Mouse (Mus musculus): ENCODE results near the gene Klf11.
"Not testable (repeated sequence)": the region's sequence is repeated elsewhere in the genome, so short reads cannot be mapped to it uniquely, and the experiment has no call there.

Gene Klf11

DNA sequence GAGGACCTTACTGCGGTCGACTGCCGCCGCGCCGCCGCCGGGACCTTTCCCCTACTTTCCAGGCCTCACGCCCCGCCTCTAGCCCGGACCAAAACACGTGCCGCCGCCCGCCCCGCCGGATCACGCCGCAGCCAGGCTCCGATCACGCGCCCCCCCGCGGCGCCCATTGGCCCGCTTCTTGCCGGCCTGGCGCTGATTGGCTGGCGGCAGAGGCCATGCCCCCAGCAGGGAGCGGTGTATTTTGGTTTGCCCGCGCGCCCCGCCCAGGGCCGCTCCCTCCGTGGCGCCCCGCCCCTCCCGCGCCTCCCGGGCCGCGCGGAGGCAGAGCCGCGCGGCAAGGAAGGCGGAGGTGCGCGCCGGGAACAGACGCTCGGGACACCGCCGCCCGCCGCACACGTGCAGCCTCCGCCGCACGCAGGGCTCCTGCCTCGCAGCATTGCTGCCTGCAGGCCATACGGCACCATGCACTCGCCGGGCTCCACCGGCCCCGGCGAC lies at the start of gene Klf11:
Gene Klf11, plus strand, starts transcription at position 212 of the 495 bp plus-strand sequence.
- DNase-seq (ENCODE audit: low read depth, low spot score), result peak; percentile 88

DNA sequence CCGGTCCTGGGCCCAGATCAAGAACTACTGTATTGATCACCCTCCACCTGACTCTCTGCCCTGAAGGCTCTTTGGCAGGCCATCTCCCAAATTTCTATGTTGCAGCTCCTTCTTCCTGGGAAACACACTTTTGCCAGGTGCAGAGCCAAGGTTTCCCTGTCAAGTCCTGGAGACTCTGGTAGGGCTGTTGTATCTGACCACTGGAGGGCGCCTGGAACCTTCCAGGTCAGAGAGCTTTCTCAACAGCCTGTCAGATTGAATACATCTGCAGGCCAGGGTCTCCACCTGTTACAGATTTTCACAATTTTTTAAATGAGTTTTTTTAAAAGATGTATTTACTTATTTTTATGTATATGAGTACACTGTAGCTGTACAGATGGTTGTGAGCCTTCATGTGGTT lies 47.8 kb upstream of the Klf11 start:
- DNase-seq (ENCODE audit: low read depth, low spot score), result no peak

DNA sequence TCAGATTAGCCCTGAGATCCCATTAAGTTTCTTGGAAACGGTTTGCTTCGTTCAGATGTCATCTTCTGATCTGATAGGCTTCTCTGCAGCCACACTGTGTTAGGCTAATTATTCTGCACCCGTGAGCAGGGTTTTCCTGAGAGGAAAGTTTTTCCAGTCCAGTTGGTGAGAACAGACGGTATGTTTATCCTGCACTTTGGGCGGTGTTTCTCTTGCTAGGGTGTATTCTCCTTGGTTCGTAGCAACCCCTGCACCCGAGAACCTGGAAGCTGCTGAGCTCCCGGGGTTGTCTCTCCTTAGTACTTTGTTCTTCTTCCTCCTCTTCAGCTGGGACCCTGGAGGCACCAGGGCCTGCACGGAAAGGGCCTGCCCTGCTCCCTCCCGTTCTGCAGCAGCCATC lies 44.9 kb upstream of the Klf11 start:
- no peak for DNase-seq (ENCODE audit: low read depth, low spot score)

DNA sequence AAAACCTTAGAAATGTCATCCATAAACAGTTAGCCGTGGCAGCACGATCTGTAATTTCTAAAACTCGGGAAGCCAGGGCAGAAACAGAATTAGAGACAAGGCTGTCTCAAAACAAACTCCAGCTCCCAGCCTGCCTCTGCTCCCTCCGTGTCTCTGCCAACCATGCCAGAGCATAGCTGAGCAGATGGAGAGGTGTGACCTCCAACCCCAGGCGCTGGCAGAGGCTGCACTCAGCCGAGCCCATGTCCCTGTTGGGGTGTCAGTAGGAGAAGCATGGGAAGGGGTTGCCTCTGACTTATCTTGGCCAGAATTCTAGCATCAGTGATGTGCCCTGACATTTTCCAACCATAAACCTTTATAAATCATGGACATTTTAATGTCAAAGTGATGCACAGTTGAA lies 38.5 kb upstream of the Klf11 start:
- no peak for DNase-seq (ENCODE audit: low read depth, low spot score)

DNA sequence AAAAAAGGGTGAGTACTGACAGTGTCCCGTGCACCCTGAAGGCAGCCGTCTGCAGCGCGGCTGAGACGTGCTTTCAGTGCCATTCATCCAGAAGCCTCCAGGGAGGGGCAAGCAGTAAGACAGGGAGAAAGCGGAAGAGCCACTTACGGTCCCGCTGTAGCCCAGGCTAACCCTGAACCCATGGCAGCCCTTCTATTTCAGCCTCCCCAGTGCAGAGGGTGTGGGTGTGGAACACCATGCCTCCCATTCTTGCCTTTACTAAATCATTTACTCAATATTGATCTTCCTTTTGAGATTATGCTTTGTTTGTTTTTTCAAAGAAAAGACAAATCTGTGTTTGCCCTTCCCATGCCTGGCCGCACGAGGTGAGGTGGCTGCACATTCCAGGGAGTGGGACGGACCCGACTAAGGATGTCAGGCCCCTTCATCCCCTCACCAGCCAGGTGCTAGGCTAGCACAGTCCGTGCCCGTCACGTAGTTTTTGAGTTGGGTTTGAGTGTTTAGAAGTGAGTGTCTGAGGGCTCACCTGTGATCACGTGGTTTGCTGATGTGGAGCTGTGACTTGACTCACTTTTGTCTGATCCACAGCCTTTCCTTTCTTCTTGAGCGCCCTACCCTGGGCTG lies 36.5 kb upstream of the Klf11 start:
- no peak for DNase-seq (ENCODE audit: low read depth, low spot score)

DNA sequence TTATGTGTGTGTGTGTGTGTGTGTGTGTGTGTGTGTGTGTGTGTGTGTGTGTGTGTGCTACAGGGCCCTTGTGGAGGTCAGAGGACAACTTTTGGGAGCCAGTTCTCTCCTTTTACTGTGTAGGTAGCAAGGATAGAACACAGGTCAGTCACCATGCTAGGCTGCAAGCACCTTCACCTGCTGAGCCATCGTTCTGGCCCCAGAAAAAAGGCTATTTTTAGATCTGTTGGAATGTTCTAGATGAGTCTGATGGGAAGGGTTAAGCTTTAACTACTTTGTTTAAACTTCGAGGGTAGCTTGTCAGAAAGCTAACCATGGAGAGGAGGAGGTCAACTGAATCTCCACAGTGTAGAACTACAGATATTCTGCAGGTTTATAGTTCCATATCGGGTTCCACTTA lies 35.9 kb upstream of the Klf11 start:
- no peak for DNase-seq (ENCODE audit: low read depth, low spot score)

DNA sequence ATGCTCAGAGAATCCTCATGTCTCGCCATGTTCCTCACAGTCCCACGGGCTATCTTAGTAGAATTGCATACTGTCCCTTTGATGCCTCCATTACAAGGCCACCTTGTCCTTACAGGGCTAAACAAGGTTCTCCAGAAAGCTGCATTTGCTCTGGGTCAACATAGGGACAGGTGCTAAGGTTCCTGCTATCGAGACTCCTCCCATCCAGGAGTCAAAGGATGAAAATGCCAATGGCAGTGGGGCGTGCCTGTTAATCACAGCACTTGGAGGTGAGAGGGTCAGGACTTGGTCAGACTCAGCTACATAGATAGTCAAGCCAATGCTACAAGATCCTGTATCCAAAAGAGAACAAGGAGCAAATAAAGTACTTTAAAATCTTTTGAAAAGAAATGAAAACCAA lies 31.6 kb upstream of the Klf11 start:
- no peak for DNase-seq (ENCODE audit: low read depth, low spot score)

DNA sequence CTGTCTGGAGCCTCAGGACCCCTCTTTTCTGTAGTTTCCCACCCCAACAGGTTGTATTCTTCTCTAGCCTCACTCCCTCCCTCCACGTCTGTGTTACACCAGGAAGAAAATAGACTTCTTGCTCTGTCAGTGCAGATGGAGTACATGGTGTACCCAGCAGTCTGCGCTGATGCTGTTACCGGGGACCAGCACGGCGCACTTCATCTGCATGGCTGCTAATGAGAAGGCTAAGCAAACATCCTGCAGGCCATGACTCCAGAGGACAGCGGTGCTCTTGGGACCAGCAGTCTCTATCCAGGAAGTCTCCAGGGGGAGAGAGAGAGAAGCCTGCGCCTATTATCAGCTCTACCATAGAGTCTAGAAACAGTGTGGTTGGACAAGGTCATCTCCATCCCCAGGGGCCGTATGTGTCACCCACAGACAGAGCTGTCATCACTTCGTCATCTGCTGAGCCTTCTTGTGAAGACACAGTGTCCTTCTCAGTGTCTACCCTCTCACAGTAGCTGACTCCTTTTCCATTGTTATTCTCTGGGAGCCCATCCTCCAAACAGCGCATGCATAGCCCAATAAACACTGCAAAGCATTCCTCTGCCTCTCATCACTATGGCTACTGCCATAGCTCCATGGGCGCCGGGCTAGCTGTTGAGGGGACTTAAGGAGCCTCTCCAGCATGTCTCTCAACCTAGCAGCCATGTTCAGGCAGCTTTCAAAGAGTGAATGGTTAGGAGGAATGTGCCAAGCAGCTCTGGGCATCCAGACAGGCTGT lies 27.4 kb upstream of the Klf11 start:
- DNase-seq (ENCODE audit: low read depth, low spot score), result no peak

DNA sequence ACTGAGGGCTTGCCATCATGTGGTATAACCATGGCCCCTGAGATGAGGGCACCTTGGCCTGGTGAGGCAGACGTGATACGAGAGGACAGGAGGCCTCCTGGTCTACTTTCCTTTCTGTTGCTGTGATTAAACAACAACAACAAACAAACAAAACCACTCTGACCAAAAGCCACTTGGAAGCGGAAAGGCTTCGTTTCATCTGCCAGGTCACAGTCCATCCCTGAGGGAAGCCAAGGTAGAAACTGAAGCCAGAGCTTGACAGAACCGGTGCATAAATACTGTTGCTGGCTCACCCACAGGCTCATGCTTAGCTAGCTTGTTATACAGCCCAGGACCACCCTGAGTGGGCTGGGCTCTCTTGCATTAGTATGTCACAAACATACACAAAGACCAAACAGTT lies 24.7 kb upstream of the Klf11 start:
- no peak for DNase-seq (ENCODE audit: low read depth, low spot score)

DNA sequence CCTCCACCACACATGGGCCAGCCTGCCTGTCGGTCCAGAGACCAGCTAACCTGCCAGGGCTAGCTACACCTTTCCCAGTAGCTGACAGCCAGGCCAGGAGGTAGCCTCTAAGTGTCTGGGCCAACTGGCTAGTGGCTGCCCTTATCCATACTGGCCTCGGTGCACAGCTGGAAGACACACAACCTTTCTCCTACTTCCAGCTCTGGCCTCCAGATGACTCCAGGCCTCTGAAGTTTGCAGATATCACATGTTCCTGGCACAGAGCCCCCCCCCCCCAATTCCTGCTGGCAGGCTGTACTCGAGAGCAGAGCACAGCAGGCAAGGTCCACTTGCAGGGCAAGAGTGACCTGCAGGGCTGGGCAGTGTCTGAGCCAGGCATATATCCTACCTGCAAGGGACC lies 23.9 kb upstream of the Klf11 start:
- no peak for DNase-seq (ENCODE audit: low read depth, low spot score)

DNA sequence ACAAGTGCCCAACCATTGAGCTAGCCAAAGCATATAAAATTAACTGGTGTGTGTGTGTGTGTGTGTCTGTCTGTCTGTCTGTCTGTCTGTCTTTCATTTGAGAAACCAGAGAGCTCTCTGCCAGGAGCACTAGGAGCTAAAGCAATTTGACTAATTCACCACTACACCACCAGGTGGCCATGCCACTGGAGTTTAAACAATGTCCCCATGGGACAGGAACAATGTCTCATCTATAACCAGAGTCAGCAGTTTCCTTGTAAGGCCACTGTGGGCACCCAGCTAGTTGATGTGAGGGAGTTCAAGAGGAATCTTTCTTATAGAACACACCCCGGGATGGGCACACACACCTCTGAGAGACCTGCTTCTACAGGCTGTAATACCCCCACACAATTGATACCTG lies 20.9 kb upstream of the Klf11 start:
- no peak for DNase-seq (ENCODE audit: low read depth, low spot score)

DNA sequence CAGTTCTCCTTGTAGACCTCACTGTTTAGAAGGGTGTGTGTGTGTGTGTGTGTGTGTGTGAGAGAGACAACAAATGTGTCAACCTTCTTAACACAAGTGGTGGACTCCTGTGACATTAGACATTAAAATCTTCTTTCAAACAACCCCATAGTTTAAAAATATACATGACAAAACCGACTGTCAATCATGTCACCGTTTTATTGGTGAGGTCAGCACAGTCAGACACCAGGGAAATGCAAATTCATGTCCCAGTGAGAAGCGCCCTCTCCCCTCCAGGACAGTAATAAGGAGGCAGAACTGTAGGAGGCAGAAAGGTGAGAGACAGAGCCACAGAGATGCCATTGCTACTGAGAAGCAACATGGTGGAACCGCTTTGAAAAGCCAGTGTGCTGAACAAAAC lies 18.7 kb upstream of the Klf11 start:
- DNase-seq (ENCODE audit: low read depth, low spot score), result no peak

DNA sequence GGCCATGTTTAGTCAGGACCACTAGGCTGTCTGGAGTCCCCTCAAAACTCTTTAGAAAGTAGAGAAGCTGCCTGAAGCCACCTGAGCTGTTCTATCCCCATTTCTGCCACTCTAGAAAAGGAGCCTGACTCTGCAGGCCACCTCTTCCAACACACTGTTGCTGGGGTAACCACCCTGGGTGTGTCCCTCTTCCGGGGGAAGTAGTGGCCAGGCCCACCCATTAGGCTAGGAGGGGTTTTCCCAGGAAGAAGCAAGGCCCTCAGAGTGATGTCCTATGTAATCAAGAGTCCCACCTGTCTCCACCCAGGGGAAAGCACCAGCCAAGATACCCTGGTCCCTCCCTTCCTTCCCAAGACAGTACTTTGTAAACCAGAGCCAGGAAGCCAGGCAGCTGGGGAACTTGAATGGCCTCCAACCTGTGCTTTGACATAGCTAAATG lies 17.3 kb upstream of the Klf11 start:
- DNase-seq (ENCODE audit: low read depth, low spot score), result no peak

DNA sequence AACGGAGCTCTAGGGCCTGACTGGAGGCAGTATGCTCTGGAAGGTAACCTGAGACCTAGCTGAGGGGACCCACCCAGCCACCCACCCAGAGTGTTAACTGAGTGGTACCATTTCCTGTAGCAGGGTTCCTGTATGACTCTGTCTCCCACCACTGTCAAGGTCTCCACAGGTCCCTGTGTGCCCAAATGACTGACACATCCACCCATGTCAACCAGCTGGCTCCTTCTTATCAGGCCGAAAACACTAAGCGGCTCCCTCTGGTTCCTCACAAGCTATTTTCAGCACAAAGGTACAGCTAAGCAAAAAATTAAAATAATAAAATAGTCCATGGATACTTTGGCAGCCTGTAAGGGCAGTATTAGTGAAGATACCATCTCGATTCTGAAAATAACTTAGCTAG lies 16.9 kb upstream of the Klf11 start:
- DNase-seq (ENCODE audit: low read depth, low spot score), result no peak

DNA sequence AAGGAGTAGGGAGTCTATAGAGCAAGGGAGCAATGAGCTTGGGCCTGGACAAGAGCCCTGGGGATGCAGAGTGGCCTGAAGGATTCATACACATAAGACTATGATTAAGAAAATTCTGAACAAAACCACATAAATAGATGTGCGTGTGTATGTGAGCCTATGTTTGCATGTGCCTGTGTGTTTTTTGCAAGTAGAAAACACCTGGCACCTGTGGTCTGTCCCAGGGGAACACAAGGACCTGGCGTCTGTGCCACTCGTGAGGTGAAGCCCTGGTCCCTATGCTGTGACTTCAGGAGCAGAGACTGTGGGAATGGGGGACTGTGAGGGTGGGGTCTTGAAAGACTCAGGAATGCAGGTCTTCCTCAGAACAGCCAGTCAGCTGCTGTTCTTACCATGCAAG lies 16.4 kb upstream of the Klf11 start:
- no peak for DNase-seq (ENCODE audit: low read depth, low spot score)

DNA sequence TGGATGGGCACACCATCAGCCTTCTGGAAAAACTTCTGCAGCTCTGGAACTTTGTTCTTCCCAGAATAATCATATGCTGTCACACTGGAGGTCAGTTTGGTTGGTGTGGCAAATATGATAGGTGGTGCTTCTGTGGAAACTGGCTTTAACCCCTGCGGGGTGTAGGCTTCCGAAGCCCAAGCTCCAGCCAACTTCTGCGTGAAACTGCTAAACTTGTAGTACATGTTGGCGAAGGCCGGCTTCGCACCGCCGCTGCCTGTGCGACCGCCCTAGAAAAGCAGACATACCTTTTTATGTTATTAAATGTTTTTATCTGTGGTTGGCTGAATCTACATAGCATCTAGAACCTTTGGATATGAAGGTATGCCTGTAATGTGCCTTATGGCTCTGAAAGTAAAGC lies 12.3 kb upstream of the Klf11 start:
- DNase-seq (ENCODE audit: low read depth, low spot score), result not testable (repeated sequence)

DNA sequence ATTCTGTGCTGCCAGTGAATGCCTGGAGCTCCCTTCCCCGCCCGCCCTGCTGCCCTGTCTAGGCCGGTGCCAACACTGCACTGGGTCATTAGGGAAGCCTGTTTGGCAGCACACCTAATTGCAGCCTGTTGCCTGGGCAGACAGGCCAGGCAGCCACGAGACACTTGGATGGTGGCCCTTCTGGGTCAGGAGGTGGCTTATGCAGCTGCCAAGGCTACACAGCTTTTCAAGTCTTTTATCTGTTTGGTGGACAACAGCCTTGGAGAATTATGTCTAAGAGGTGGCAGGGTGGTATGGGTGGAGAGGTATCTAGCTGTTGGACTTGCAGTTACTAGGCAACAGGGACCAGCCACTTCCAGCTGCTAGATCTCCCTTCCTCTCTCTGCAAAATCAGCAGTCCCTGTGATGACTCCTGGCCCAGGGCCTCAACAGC lies 8.7 kb upstream of the Klf11 start:
- peak; percentile 58 for DNase-seq (ENCODE audit: low read depth, low spot score)

DNA sequence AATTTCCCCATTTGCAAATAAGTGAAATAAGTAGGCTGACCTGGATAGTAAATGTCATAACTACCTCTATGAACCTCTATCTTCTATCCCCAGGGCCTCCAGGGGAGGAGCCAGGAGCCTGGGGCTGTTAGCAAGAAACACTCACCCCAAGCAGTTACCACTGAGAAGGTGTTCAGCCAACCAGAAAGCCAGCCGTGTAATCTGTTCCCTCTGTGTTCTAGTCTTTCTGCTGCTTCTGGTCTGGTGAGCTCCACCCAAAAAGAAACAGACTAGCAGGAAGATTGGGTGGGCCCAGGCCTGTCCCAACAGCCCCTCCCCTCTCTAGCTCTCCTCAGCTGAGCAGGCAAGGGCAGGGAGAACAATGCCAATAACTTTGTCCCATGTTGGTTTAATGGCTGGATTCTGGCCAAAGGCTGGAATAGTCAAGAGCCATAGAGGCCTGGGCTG lies 6.9 kb upstream of the Klf11 start:
- no peak for DNase-seq (ENCODE audit: low read depth, low spot score)

DNA sequence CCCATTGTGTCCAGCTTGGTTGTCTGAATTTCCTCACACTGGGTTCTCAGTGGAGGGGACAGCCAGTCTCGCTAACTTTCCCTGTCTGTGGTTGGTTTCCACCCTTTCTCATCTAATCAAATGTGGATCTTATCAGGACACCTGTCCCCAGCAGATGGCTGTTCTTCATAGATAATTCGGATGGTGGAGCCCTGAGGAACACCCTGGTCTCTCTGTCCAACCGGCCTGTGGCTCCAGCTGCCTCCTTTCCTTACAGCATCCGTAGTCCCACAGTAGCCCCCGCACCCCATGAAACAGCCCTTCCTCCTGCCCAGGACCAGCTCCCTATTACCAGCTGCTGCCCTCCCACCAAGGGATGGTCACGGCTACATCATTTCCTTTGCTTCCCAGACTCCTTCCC lies 5.2 kb upstream of the Klf11 start:
- no peak for DNase-seq (ENCODE audit: low read depth, low spot score)

DNA sequence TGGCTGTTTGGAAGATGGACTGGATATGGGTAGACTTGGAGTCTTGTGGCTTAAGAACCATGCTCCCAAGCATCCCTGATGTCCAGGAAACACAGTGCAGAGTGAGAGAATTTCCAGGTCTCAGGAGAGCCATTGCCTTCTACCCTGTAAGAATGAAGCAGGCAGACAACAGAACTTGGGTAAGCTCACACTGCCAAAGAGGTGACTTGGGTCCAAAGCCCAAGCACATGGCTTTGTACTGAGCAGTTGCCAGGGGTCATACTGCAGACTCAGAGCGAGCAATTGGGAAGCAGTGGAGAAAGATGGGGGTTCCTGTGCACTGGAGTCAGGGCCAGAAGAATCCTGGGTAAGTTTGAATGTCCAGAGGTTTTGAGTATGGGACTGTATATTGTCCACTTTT lies 3.0 kb upstream of the Klf11 start:
- DNase-seq (ENCODE audit: low read depth, low spot score), result no peak

DNA sequence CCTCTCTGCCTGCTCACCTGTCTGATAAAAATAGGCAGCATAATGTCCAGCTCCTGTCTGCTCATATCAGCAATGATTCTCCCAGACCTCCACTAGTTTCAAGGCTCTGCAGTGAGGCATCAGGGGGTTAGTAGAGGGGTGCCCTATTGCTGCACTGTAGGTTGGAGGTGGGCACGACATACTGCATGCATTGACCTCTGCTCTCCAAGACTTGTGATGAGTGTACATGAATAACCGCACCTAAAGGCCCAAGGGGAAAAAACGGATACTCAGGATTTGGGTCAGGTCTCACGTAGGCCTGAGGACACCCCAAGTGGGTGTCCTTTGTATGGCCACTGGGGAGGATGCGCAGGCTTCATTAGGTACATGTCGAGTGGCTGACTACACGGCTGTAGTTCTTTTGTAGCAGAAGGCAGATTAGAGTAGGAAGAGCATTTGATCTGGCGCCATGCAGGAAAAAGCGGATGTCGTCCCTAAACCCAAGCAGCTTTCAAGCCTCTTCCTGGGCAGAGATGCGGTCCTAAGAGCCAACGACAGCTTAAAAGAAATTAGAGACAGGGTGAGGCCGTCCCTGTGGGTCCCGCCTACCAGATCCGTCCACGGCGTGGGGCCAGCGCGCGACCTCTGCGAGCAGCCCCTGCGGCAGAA lies 535 bp upstream of the Klf11 start:
- no peak for DNase-seq (ENCODE audit: low read depth, low spot score)

DNA sequence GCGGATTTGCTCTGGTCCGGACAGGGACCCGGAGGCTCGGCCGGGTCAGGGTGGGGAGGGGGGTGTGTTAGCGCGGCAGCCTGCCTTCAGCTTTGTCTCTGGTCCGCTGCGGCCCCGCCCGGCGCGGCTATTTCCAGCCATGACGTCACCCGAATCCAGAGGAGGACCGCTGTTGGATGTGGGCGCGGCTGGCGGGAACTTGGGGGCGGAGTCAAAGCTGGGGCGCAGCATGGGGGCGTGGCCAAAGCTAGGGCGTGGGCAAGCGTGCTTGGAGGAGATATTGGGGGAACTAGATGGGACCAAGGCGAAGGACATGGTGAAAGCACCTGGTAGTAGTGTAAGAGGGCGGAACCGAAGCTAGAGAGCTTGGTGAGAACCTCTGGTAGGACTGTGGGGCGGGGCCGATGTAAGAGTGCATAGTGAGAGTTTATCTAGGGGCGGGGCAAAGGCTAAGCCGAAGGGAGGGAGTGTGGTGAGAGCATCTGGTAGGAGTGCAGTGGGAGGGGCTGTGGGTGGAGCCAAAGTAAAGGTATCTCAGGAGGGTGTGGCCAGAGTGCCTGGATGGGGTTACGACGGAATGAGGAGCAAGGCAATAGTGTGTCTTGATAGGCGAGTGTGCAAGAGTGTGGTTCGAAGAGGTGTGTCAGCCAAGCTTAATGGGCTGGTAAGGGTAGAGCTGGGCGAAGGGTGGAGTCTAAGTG lies 718 bp downstream of the Klf11 start:
- DNase-seq (ENCODE audit: low read depth, low spot score), result peak; percentile 65
